Mouse (Mus musculus) midbrain, embryonic 12.5 days (tissue): ENCODE results near the gene Mthfd1l. TPM values are rescaled to one million over a fixed set of nuclear protein-coding genes. Genes with fewer than 3 reads are reported as not detected.
"Not testable (repeated sequence)": the region's sequence is repeated elsewhere in the genome, so short reads cannot be mapped to it uniquely, and the experiment has no call there.

Experiments
- ATAC-seq: fragments of 200-750 bp; cut with Nextera tagmentation; 2 replicates; pipeline ENCODE4 v1.8.0; 2017; ENCODE audit warnings: low read depth, moderate TSS enrichment, moderate library complexity; ENCODE audit not compliant: low FRiP score
- H3K27ac ChIP-seq: fragments of 300-500 bp; sonication (generic); replicated peaks from 2 replicates; pipeline ENCODE4 v1.5.1; 2016; ENCODE audit warnings: mild to moderate bottlenecking
- H3K27me3 ChIP-seq: fragments of 300-500 bp; sonication (generic); 2 replicates; pipeline ENCODE4 v1.6.1; 2016; ENCODE audit warnings: mild to moderate bottlenecking
- H3K36me3 ChIP-seq: fragments of 300-500 bp; sonication (generic); 2 replicates; pipeline ENCODE4 v1.6.1; 2016
- H3K4me1 ChIP-seq: fragments of 300-500 bp; sonication (generic); 2 replicates; pipeline ENCODE4 v1.6.1; 2016
- H3K4me2 ChIP-seq: fragments of 300-500 bp; sonication (generic); replicated peaks from 2 replicates; pipeline ENCODE4 v1.6.1; 2016; ENCODE audit warnings: mild to moderate bottlenecking, moderate library complexity
- H3K4me3 ChIP-seq: fragments of 300-500 bp; sonication (generic); 2 replicates; pipeline ENCODE4 v1.5.1; 2016; ENCODE audit warnings: mild to moderate bottlenecking
- H3K9ac ChIP-seq: fragments of 300-500 bp; sonication (generic); replicated peaks from 2 replicates; pipeline ENCODE4 v1.6.1; 2016; ENCODE audit warnings: mild to moderate bottlenecking, moderate library complexity
- H3K9me3 ChIP-seq: fragments of 300-500 bp; sonication (generic); 2 replicates; pipeline ENCODE4 v1.6.1; 2016; ENCODE audit warnings: mild to moderate bottlenecking
- WGBS: fragments of 180-500 bp; shearing (Covaris S2); methylation state at CpG from one replicate; pipeline ENCODE4 v1.1.7; 2016; 5-methylcytosine and 5-hydroxymethylcytosine counted together
- polyA plus RNA-seq: library from polyadenylated mRNA; unstranded; fragments of >200 nt; fragmentation: Nextera tagmentation; extraction: Ambion mirVana; gene quantifications from 2 replicates; pipeline ENCODE4 v1.2.1, GENCODE M21; 2016

Mthfd1l gene
- polyA plus RNA-seq, 1 experiment from 2014 or later = 11.7 TPM

- H3K9ac ChIP-seq = no peak overlapping the region
- H3K9me3 ChIP-seq = no peaks in the 10 kb centered on the region
- no peak overlapping the region for H3K4me3 ChIP-seq
- no peaks in the 10 kb centered on the region for H3K27me3 ChIP-seq
- no peaks in the 10 kb centered on the region for H3K36me3 ChIP-seq
- no peak overlapping the region for H3K4me2 ChIP-seq
- no peak for ATAC-seq
- H3K4me1 ChIP-seq = peaks cover 4% of the 10 kb centered on the region; the same call in 1 of the 2 replicates
- no peak overlapping the region for H3K27ac ChIP-seq
Observed at GRCm38 (mm10) chr10:4116653-4117052, 143.7 kb downstream of the Mthfd1l start.

- no peak overlapping the region for H3K9ac ChIP-seq
- H3K4me2 ChIP-seq = no peak overlapping the region
- no peak overlapping the region for H3K4me3 ChIP-seq
- ATAC-seq = no peak
- H3K4me1 ChIP-seq = peaks cover 4% of the 10 kb centered on the region; the same call in 1 of the 2 replicates
- no peaks in the 10 kb centered on the region for H3K36me3 ChIP-seq
- H3K27ac ChIP-seq = no peak overlapping the region
- H3K27me3 ChIP-seq = no peaks in the 10 kb centered on the region
- no peaks in the 10 kb centered on the region for H3K9me3 ChIP-seq
- 72% methylated on average over 7 of the region's 7 CpGs for whole genome bisulfite sequencing
Observed at GRCm38 (mm10) chr10:4117091-4117490, 144.2 kb downstream of the Mthfd1l start.

GRCm38 (mm10) chr10:4119287-4119686 lies 146.4 kb downstream of the Mthfd1l start:
- no peak overlapping the region for H3K4me3 ChIP-seq
- H3K4me1 ChIP-seq = no peaks in the 10 kb centered on the region
- H3K9ac ChIP-seq = no peak overlapping the region
- ATAC-seq = no peak
- H3K36me3 ChIP-seq = no peaks in the 10 kb centered on the region
- no peaks in the 10 kb centered on the region for H3K27me3 ChIP-seq
- H3K27ac ChIP-seq = no peak overlapping the region
- H3K9me3 ChIP-seq = no peaks in the 10 kb centered on the region
- no peak overlapping the region for H3K4me2 ChIP-seq
- 82% methylated on average over 4 of the region's 4 CpGs for WGBS

- 95% methylated on average over 10 of the region's 10 CpGs for WGBS
- ATAC-seq = no peak
- Histone ChIP-seq H3K27ac (no peak overlapping the region), H3K36me3 (no peaks in the 10 kb centered on the region), H3K9me3 (no peaks in the 10 kb centered on the region), H3K4me2 (no peak overlapping the region), H3K27me3 (no peaks in the 10 kb centered on the region), H3K9ac (no peak overlapping the region), H3K4me1 (peaks cover 8% of the 10 kb centered on the region; the same call in 1 of the 2 replicates), H3K4me3 (no peak overlapping the region)
Observed at GRCm38 (mm10) chr10:4120708-4121107, 147.8 kb downstream of the Mthfd1l start.

GRCm38 (mm10) chr10:4121197-4121596 lies 148.3 kb downstream of the Mthfd1l start:
- no peaks in the 10 kb centered on the region for H3K9me3 ChIP-seq
- no peak overlapping the region for H3K4me2 ChIP-seq
- H3K27ac ChIP-seq = no peak overlapping the region
- no peak overlapping the region for H3K9ac ChIP-seq
- WGBS = 85% methylated on average over 1 of the region's 1 CpGs
- no peaks in the 10 kb centered on the region for H3K27me3 ChIP-seq
- no peak overlapping the region for H3K4me3 ChIP-seq
- no peak for ATAC-seq
- H3K4me1 ChIP-seq = peaks cover 8% of the 10 kb centered on the region; the same call in 1 of the 2 replicates
- no peaks in the 10 kb centered on the region for H3K36me3 ChIP-seq

DNA sequence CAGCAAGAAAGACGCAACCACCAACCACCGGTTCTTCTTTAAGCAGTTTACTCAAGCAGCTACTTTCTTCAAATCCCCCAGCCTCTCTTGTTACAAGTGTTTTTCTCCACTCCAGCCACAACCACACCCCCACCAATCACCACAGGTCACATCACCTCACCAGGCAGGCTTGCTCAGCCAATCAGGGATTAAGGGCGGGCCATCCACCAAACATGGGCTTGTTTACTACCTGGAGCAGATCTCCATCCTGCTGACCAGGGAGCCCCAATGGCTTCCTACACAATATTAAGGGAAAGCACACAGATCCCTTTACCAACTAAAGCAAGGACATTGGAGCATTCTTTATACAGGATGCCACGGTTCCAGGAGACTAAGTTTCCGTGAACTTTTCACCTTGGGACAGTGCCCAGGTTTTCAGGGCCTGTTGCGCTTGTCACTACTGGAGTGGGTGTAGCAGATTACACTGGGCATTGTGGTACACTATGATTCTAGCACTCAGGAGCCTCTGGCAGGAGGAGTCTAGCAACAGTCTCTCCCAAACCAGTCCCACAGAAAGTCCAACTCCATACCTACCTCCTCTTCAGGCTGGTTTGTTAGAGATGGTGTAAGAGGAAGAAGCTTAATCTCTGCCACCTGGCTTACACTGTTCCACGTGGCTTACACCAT lies 150.5 kb downstream of the Mthfd1l start:
- not testable (repeated sequence) for H3K4me1 ChIP-seq, H3K9me3 ChIP-seq, ATAC-seq, H3K4me2 ChIP-seq, H3K4me3 ChIP-seq, H3K27me3 ChIP-seq, H3K27ac ChIP-seq, H3K9ac ChIP-seq, H3K36me3 ChIP-seq
- WGBS = 96% methylated on average over 7 of the region's 7 CpGs

GRCm38 (mm10) chr10:4124148-4124547 lies 151.2 kb downstream of the Mthfd1l start:
- no peaks in the 10 kb centered on the region for H3K9me3 ChIP-seq
- H3K4me3 ChIP-seq = no peak overlapping the region
- H3K27ac ChIP-seq = no peak overlapping the region
- no peak overlapping the region for H3K9ac ChIP-seq
- H3K4me1 ChIP-seq = peaks cover 8% of the 10 kb centered on the region; the same call in 1 of the 2 replicates
- 69% methylated on average over 1 of the region's 1 CpGs for WGBS
- no peaks in the 10 kb centered on the region for H3K27me3 ChIP-seq
- no peaks in the 10 kb centered on the region for H3K36me3 ChIP-seq
- no peak for ATAC-seq
- H3K4me2 ChIP-seq = no peak overlapping the region

GRCm38 (mm10) chr10:4125232-4125631 lies 152.3 kb downstream of the Mthfd1l start:
- peaks cover 8% of the 10 kb centered on the region; the same call in 1 of the 2 replicates for H3K4me1 ChIP-seq
- H3K27me3 ChIP-seq = no peaks in the 10 kb centered on the region
- no peak overlapping the region for H3K4me2 ChIP-seq
- ATAC-seq = no peak
- no peaks in the 10 kb centered on the region for H3K36me3 ChIP-seq
- no peaks in the 10 kb centered on the region for H3K9me3 ChIP-seq
- H3K4me3 ChIP-seq = no peak overlapping the region
- no peak overlapping the region for H3K27ac ChIP-seq
- no peak overlapping the region for H3K9ac ChIP-seq
- 69% methylated on average over 7 of the region's 7 CpGs for WGBS

GRCm38 (mm10) chr10:4126335-4127012 lies 153.6 kb downstream of the Mthfd1l start:
- no peak for ATAC-seq
- Histone ChIP-seq H3K9ac (no peak overlapping the region), H3K36me3 (no peaks in the 10 kb centered on the region), H3K4me2 (no peak overlapping the region), H3K4me1 (peaks cover 8% of the 10 kb centered on the region; the same call in 1 of the 2 replicates), H3K4me3 (no peak overlapping the region), H3K27me3 (no peaks in the 10 kb centered on the region), H3K9me3 (no peaks in the 10 kb centered on the region), H3K27ac (no peak overlapping the region)
- WGBS = 61% methylated on average over 8 of the region's 8 CpGs

DNA sequence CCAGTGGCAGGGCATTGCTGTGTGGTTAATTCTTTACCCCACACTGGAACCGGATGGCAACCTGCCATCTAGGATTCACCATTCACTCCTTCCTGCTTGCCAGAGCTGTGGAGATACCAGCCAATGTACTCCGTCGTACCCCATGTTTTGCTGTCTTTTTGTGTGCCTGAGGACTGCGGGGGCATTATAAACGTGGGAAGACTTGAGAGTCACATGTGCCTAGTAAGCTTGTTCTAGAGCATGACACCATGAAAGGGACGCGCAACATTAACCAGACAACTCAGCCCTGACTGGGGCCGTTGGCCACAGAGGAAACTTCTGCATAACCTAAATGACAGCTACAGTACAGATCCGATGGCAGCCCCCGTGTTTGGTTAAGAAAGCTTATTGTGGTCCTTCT lies 155.5 kb downstream of the Mthfd1l start:
- Histone ChIP-seq H3K9me3 (no peaks in the 10 kb centered on the region), H3K4me3 (no peak overlapping the region), H3K27ac (no peak overlapping the region), H3K36me3 (no peaks in the 10 kb centered on the region), H3K4me1 (peaks cover 8% of the 10 kb centered on the region; the same call in 1 of the 2 replicates), H3K27me3 (no peaks in the 10 kb centered on the region), H3K4me2 (no peak overlapping the region), H3K9ac (no peak overlapping the region)
- WGBS = 83% methylated on average over 10 of the region's 10 CpGs
- no peak for ATAC-seq

DNA sequence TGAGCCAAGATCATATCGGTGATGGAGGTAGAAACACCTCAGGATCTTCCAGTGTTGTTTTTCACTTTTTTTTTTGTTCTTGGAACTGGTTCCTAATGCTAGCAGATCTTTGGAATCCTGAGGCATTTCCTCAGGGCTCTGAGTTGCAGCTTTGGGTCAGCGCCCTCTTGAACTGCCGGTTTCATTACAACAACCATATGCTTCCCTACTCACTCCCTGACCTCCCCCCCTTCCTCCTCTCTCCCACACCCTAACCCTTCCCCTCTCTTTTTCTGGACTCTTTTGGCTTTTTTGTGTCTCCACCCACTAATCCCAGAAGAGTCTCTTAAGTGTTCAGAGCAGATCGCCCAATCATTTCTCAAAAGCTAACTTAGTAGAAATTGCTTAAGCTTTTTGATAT lies 156.0 kb downstream of the Mthfd1l start:
- H3K9me3 ChIP-seq = no peaks in the 10 kb centered on the region
- H3K27ac ChIP-seq = no peak overlapping the region
- no peak for ATAC-seq
- peaks cover 8% of the 10 kb centered on the region; the same call in 1 of the 2 replicates for H3K4me1 ChIP-seq
- 76% methylated on average over 4 of the region's 4 CpGs for WGBS
- no peaks in the 10 kb centered on the region for H3K36me3 ChIP-seq
- H3K4me3 ChIP-seq = no peak overlapping the region
- no peak overlapping the region for H3K9ac ChIP-seq
- no peaks in the 10 kb centered on the region for H3K27me3 ChIP-seq
- H3K4me2 ChIP-seq = no peak overlapping the region

DNA sequence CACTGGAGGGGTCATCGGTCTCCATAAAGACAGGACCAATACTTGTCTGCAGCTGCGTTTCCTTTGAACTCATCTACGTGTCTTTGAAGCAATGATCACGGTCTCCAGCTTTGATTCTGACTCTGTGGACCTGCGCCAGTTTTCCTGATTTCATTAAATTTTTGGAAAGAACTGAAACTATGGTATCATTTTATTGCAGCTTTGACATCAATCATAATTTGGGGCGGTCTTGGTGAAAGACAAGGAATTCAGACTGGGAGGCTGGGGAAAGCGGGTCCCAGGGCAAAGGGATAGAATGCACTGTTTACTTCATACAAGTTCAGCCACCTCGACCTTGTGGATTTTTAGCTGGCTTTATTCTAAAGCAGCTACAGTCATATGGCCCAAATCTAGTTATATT lies 156.5 kb downstream of the Mthfd1l start:
- Histone ChIP-seq H3K4me1 (peaks cover 8% of the 10 kb centered on the region; the same call in 1 of the 2 replicates), H3K4me3 (no peak overlapping the region), H3K27ac (no peak overlapping the region), H3K9ac (no peak overlapping the region), H3K36me3 (no peaks in the 10 kb centered on the region), H3K27me3 (no peaks in the 10 kb centered on the region), H3K4me2 (no peak overlapping the region), H3K9me3 (no peaks in the 10 kb centered on the region)
- 86% methylated on average over 8 of the region's 8 CpGs for WGBS
- ATAC-seq = no peak
